Mouse (Mus musculus): ENCODE results near the gene Midn. TPM values are rescaled to one million over a fixed set of nuclear protein-coding genes. Genes with fewer than 3 reads are reported as not detected.

Midn gene
- polyA plus RNA-seq, 1 experiment from 2014 or later: 5.7 TPM

DNA sequence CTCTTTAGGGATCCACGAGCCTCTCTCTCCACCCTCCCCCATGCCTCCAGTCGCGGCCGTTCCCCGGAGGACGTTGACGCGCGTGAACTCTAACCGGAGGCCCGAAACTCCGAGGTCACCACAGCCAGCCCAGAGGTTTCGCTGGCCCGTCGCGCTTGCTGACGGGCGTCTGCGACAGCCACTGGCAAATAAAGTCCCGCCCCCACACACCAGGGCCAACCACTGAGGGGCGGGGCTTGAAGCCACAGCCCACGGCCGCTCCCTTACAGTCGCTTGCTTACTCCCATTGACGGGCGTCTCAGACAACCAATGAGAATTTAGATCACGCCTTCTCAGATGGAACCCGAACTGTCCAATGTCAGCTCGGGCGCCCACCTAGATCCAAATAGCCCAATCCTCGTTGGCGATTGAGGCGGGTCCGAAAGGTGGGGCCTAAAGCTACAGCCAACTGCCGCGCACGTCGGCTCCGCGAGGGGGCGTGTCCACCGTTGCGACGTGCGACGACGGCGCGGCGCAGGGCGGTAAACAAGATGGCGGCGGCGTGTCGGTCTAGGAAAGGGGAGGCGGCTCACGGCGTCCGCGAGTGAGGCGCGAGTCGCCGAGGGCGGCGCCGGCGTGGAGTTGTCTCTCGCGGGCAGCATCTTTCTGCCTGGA lies 32.7 kb upstream of the Midn start, which contains the start of gene Stk11:
Gene Stk11, plus strand, starts transcription at position 514 of the 654 bp plus-strand sequence.
- Histone ChIP-seq H3K9me3 (replicated peaks) (no peaks in the 10 kb centered on the region), H3K4me2 (peak within 1 kb of the TSS; percentile 92), H3K36me3 (peaks cover 35% of the 10 kb centered on the region), H3K4me1 (peaks cover 50% of the 10 kb centered on the region), H3K9ac (peak within 1 kb of the TSS; percentile 98), H3K27ac (peak within 1 kb of the TSS; percentile 95), H3K4me3 (peak within 1 kb of the TSS; percentile 94), H3K27me3 (replicated peaks) (no peaks in the 10 kb centered on the region)
- under 1% methylated on average over 70 of the region's 70 CpGs for WGBS (ENCODE audit: insufficient replicate concordance)
- ATAC-seq: peak; percentile 94

GRCm38 (mm10) chr10:80115944-80116335 lies 32.1 kb upstream of the Midn start:
- Histone ChIP-seq H3K4me3 (peak overlapping the region; percentile 94), H3K9ac (peak overlapping the region; percentile 98), H3K4me2 (peak overlapping the region; percentile 92), H3K27ac (peak overlapping the region; percentile 95), H3K36me3 (peaks cover 40% of the 10 kb centered on the region), H3K27me3 (replicated peaks) (no peaks in the 10 kb centered on the region), H3K4me1 (peaks cover 55% of the 10 kb centered on the region), H3K9me3 (replicated peaks) (no peaks in the 10 kb centered on the region)
- WGBS (ENCODE audit: insufficient replicate concordance): under 1% methylated on average over 63 of the region's 63 CpGs
- ATAC-seq: no peak

DNA sequence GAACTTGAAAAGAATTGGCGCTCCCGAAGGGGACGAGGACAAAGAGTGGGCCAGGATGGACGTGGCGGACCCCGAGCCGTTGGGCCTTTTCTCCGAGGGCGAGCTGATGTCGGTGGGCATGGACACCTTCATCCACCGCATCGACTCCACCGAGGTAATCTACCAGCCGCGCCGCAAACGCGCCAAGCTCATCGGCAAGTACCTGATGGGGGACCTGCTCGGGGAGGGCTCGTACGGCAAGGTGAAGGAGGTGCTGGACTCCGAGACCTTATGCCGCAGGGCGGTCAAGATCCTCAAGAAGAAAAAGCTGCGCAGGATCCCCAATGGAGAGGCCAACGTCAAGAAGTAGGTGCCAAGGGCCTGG lies 31.5 kb upstream of the Midn start:
- under 1% methylated on average over 27 of the region's 27 CpGs for WGBS (ENCODE audit: insufficient replicate concordance)
- H3K27me3 ChIP-seq (replicated peaks): no peaks in the 10 kb centered on the region
- peaks cover 61% of the 10 kb centered on the region for H3K4me1 ChIP-seq
- no peaks in the 10 kb centered on the region for H3K9me3 ChIP-seq (replicated peaks)
- H3K9ac ChIP-seq: peak overlapping the region; percentile 98
- ATAC-seq: no peak
- peak overlapping the region; percentile 94 for H3K4me3 ChIP-seq
- H3K4me2 ChIP-seq: peak overlapping the region; percentile 92
- H3K36me3 ChIP-seq: peaks cover 46% of the 10 kb centered on the region
- peak overlapping the region; percentile 95 for H3K27ac ChIP-seq

DNA sequence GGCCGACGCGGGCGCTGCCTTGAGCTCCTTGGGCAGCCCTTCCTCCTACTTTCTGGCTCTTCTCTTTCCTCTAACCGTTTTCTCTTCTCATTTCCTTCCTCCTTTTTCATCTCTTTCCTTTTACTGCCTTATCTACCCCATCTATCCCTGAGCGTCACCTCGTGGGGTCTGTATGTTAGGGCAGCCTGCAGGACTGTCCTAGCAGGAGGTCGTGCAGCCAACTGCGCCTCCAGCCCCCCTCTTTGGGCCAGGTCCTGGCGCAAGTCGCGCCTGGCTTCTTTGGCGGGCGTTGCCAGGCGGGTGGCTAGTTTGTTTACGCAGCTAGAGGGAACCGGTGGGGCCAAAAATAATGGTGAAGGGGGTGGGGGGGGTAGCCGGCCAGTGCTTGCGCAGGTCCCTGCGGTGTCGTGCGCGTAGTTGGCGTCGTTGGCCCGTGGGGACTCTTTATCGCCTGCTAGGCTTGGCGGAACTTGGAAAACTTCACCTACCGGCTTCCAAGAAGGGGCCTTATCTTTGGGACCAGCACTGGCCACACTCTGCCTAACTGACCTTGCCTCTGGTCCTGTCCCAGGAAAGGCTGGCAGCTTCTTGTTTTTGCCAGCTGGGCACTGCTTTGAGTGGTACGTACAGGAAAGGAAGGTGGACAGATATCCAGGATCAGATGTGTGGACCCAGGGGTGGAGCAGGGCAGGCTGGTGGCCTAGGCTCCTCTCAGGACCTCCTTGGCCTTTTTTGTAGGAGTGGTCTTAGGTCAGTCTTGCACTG lies 31.0 kb upstream of the Midn start:
- under 1% methylated on average over 30 of the region's 30 CpGs for WGBS (ENCODE audit: insufficient replicate concordance)
- Histone ChIP-seq H3K27me3 (replicated peaks) (no peaks in the 10 kb centered on the region), H3K4me3 (peak overlapping the region; percentile 94), H3K9ac (peak overlapping the region; percentile 98), H3K4me1 (peaks cover 66% of the 10 kb centered on the region), H3K9me3 (replicated peaks) (no peaks in the 10 kb centered on the region), H3K4me2 (peak overlapping the region; percentile 92), H3K27ac (peak overlapping the region; percentile 95), H3K36me3 (peaks cover 52% of the 10 kb centered on the region)
- peak; percentile 30 for ATAC-seq

DNA sequence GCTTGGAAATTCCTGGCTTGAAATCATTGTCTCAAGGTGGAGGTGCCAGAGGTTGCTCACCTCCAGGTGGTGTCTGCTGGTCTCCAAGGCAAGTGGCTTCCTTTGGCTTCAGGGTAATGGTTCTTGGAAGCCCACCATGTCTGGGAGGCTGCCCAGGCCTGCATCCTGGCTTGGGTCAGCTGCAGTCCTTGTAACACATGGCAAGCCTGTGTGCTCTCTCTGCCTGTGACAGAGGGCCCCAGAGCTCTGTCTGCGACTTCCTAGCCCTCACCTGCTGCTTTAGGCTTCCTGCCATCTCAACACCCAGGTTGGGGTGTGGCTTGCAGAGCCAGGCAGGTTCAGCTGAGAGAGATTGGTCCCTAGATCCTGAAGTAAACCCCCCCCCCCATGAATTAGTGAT lies 30.3 kb upstream of the Midn start:
- H3K4me1 ChIP-seq: peaks cover 71% of the 10 kb centered on the region
- peak overlapping the region; percentile 92 for H3K4me2 ChIP-seq
- peaks cover 58% of the 10 kb centered on the region for H3K36me3 ChIP-seq
- peak overlapping the region; percentile 95 for H3K27ac ChIP-seq
- peak overlapping the region; percentile 94 for H3K4me3 ChIP-seq
- peak overlapping the region; percentile 98 for H3K9ac ChIP-seq
- ATAC-seq: no peak
- no peaks in the 10 kb centered on the region for H3K9me3 ChIP-seq (replicated peaks)
- WGBS (ENCODE audit: insufficient replicate concordance): 31% methylated on average over 1 of the region's 1 CpGs
- no peaks in the 10 kb centered on the region for H3K27me3 ChIP-seq (replicated peaks)

GRCm38 (mm10) chr10:80118552-80118951 lies 29.5 kb upstream of the Midn start:
- Histone ChIP-seq H3K27ac (peak overlapping the region; percentile 95), H3K4me2 (peak overlapping the region; percentile 92), H3K4me1 (peaks cover 76% of the 10 kb centered on the region), H3K36me3 (peaks cover 66% of the 10 kb centered on the region), H3K27me3 (replicated peaks) (no peaks in the 10 kb centered on the region), H3K9me3 (replicated peaks) (no peaks in the 10 kb centered on the region), H3K9ac (peak overlapping the region; percentile 98), H3K4me3 (peak overlapping the region; percentile 94)
- 85% methylated on average over 6 of the region's 6 CpGs for WGBS (ENCODE audit: insufficient replicate concordance)
- ATAC-seq: no peak

GRCm38 (mm10) chr10:80120146-80120545 lies 27.9 kb upstream of the Midn start:
- peak overlapping the region; percentile 38 for H3K27ac ChIP-seq
- peaks cover 82% of the 10 kb centered on the region for H3K36me3 ChIP-seq
- 0 out of 2 replicates have a peak overlapping the region, but pooled peaks have one; percentile 2 for H3K4me3 ChIP-seq
- 82% methylated on average over 2 of the region's 2 CpGs for WGBS (ENCODE audit: insufficient replicate concordance)
- H3K9ac ChIP-seq: peak overlapping the region; percentile 49
- H3K9me3 ChIP-seq (replicated peaks): no peaks in the 10 kb centered on the region
- H3K27me3 ChIP-seq (replicated peaks): no peaks in the 10 kb centered on the region
- ATAC-seq: no peak
- peak overlapping the region; percentile 92 for H3K4me2 ChIP-seq
- H3K4me1 ChIP-seq: peaks cover 79% of the 10 kb centered on the region

- Histone ChIP-seq H3K9me3 (replicated peaks) (no peaks in the 10 kb centered on the region), H3K27me3 (replicated peaks) (no peaks in the 10 kb centered on the region), H3K36me3 (peaks cover 97% of the 10 kb centered on the region), H3K4me1 (peaks cover 93% of the 10 kb centered on the region), H3K4me2 (no peak overlapping the region), H3K9ac (no peak overlapping the region), H3K27ac (no peak overlapping the region; the same call in 1 of the 2 replicates), H3K4me3 (no peak overlapping the region)
- ATAC-seq: no peak
- 52% methylated on average over 2 of the region's 2 CpGs for WGBS (ENCODE audit: insufficient replicate concordance)
These were observed 26.4 kb upstream of the Midn start for GRCm38 (mm10) chr10:80121639-80122038.

GRCm38 (mm10) chr10:80123932-80124562 lies 24.0 kb upstream of the Midn start:
- ATAC-seq: peak; percentile 90
- 66% methylated on average over 9 of the region's 9 CpGs for WGBS (ENCODE audit: insufficient replicate concordance)
- no peaks in the 10 kb centered on the region for H3K27me3 ChIP-seq (replicated peaks)
- H3K9me3 ChIP-seq (replicated peaks): no peaks in the 10 kb centered on the region
- H3K4me3 ChIP-seq: peak overlapping the region; percentile 25
- peaks cover 100% of the 10 kb centered on the region for H3K36me3 ChIP-seq
- H3K9ac ChIP-seq: peak overlapping the region; percentile 63
- peak overlapping the region; percentile 87 for H3K27ac ChIP-seq
- peaks cover 87% of the 10 kb centered on the region for H3K4me1 ChIP-seq
- peak overlapping the region; percentile 70 for H3K4me2 ChIP-seq

DNA sequence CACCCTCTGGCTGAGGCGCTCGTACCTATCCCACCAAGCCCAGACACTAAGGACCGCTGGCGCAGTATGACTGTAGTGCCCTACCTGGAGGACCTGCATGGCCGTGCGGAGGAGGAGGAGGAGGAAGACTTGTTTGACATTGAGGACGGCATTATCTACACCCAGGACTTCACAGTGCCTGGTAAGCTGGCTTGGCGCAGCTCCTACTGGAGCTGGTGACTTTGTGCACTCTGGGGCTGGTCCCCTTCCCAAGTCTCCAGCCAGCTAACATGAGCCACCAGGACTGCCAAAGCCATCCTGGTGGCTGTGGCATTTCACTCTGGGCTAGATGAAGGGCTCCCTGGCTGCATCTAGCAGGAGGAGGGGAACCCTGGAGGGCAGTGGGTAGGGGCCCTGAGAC lies 20.2 kb upstream of the Midn start:
- WGBS (ENCODE audit: insufficient replicate concordance): 92% methylated on average over 8 of the region's 8 CpGs

GRCm38 (mm10) chr10:80129846-80130245 lies 18.2 kb upstream of the Midn start:
- Histone ChIP-seq H3K4me2 (no peak overlapping the region), H3K4me3 (no peak overlapping the region), H3K9me3 (replicated peaks) (no peaks in the 10 kb centered on the region), H3K36me3 (peaks cover 86% of the 10 kb centered on the region), H3K27ac (no peak overlapping the region; the same call in 1 of the 2 replicates), H3K27me3 (replicated peaks) (peaks cover 4% of the 10 kb centered on the region), H3K9ac (no peak overlapping the region), H3K4me1 (peaks cover 65% of the 10 kb centered on the region)
- ATAC-seq: no peak
- 92% methylated on average over 9 of the region's 9 CpGs for WGBS (ENCODE audit: insufficient replicate concordance)

More for the DNA sequence above, 20.2 kb upstream of the Midn start:
- H3K9me3 ChIP-seq (replicated peaks): no peaks in the 10 kb centered on the region
- H3K36me3 ChIP-seq: peaks cover 100% of the 10 kb centered on the region
- H3K4me3 ChIP-seq: no peak overlapping the region
- no peak overlapping the region for H3K9ac ChIP-seq
- no peak overlapping the region for H3K4me2 ChIP-seq
- no peak overlapping the region for H3K27ac ChIP-seq
- peaks cover 79% of the 10 kb centered on the region for H3K4me1 ChIP-seq
- ATAC-seq: no peak
- H3K27me3 ChIP-seq (replicated peaks): no peaks in the 10 kb centered on the region

All from liver, embryonic 12.5 days (tissue).